Mouse (Mus musculus): ENCODE measurements around the gene Tshz2. TPM values are rescaled to one million over a fixed set of nuclear protein-coding genes. Genes with fewer than 3 reads are reported as not detected.
"Not testable (repeated sequence)": the region's sequence is repeated elsewhere in the genome, so short reads cannot be mapped to it uniquely, and the experiment has no call there.

Gene Tshz2
- polyA plus RNA-seq, 2 experiments = 0.43 to 1.5 TPM

DNA sequence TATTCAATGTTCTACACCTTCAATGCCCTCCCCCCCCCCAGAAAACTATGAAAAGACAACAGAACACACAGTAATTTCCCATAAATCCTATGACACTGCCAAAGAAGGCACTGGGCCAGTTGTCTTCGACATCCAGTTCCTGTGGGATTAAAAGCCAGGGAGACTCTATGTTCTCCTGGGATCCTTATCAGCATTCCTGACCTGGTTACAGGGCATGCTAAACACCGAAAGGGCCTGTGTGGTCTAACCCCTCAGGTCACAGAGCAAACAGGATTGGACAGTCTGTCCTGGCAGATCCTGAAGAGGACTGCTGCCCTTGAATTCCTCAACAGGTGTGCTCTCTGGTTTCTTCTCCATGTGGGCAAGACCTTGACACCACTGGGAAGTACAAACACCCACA is 145.0 kb downstream of the Tshz2 start:
- H3K4me2 ChIP-seq (ENCODE audit: low read depth) = no peak overlapping the region
- no peak overlapping the region for H3K9ac ChIP-seq (replicated peaks)
- WGBS (ENCODE audit: insufficient replicate concordance) = 28% methylated on average over 2 of the region's 2 CpGs
- H3K4me1 ChIP-seq (replicated peaks; ENCODE audit: control insufficient read depth in 2 of 2, insufficient read depth in 2 of 2, low read length in 1 of 2) = peaks cover 0 to 17% of the 10 kb centered on the region in 2 experiments; a peak in 2 of 4 replicates
- no peaks in the 10 kb centered on the region for H3K36me3 ChIP-seq (replicated peaks; ENCODE audit: control insufficient read depth, insufficient read depth, low read depth)
- H3K27ac ChIP-seq = no peak overlapping the region
- DNase-seq (ENCODE audit: low read depth in 3 of 3, low spot score in 3 of 3) = no peak
- TF ChIP-seq EP300 (IDR thresholded peaks at IDR 0.05; ENCODE audit: low read depth) = no peak
- TF ChIP-seq CTCF (IDR thresholded peaks at IDR 0.05; ENCODE audit: low read depth) = no peak
- H3K4me3 ChIP-seq (ENCODE audit: insufficient read depth in 1 of 2, low read depth in 2 of 2, low read length in 2 of 2) = no peak overlapping the region
- ATAC-seq (ENCODE audit: insufficient read depth) = no peak
- no peaks in the 10 kb centered on the region for H3K9me3 ChIP-seq (ENCODE audit: control insufficient read depth, low read length)
- H3K27me3 ChIP-seq (ENCODE audit: control insufficient read depth, insufficient read depth, low read length) = no peaks in the 10 kb centered on the region

DNA sequence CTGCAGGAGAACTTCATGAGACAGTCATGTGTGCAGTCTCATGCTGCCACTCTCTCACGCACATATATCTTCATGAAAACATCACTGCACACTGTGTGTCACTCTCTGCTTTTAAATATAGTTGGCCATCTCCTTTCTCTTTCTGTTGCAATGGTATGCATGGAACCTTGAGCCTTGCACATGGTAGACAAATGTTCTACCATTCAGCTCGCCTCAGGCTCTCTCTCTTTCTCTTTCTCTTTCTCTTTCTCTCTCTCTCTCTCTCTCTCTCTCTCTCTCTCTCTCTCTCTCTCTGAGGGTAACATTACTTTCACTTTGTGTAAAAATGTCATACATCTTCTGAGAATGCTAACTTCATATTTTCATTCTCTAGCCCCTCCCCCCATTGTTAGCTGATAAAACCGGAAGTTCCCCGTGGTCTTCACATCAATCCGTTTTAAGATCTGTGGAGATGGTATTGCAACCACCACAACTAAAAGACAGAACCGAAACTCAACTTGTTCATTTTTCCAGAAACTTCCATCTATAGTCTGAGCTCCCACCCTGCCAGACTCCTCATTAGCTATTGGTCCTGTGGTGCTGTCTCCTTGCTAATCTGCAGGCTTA is 146.0 kb downstream of the Tshz2 start:
- peaks cover 0 to 24% of the 10 kb centered on the region in 2 experiments; a peak in 2 of 4 replicates for H3K4me1 ChIP-seq (replicated peaks; ENCODE audit: control insufficient read depth in 2 of 2, insufficient read depth in 2 of 2, low read length in 1 of 2)
- H3K27ac ChIP-seq = no peak overlapping the region
- H3K27me3 ChIP-seq (ENCODE audit: control insufficient read depth, insufficient read depth, low read length) = no peaks in the 10 kb centered on the region
- ATAC-seq (ENCODE audit: insufficient read depth) (no peak), DNase-seq (ENCODE audit: low read depth in 3 of 3, low spot score in 3 of 3) (no peak)
- no peak overlapping the region for H3K4me3 ChIP-seq (ENCODE audit: insufficient read depth in 1 of 2, low read depth in 2 of 2, low read length in 2 of 2)
- no peak overlapping the region for H3K9ac ChIP-seq (replicated peaks)
- no peaks in the 10 kb centered on the region for H3K36me3 ChIP-seq (replicated peaks; ENCODE audit: control insufficient read depth, insufficient read depth, low read depth)
- 29% methylated on average over 6 of the region's 6 CpGs for WGBS (ENCODE audit: insufficient replicate concordance)
- TF ChIP-seq CTCF (IDR thresholded peaks at IDR 0.05; ENCODE audit: low read depth) (no peak), EP300 (IDR thresholded peaks at IDR 0.05; ENCODE audit: low read depth) (no peak)
- no peaks in the 10 kb centered on the region for H3K9me3 ChIP-seq (ENCODE audit: control insufficient read depth, low read length)
- H3K4me2 ChIP-seq (ENCODE audit: low read depth) = no peak overlapping the region

DNA sequence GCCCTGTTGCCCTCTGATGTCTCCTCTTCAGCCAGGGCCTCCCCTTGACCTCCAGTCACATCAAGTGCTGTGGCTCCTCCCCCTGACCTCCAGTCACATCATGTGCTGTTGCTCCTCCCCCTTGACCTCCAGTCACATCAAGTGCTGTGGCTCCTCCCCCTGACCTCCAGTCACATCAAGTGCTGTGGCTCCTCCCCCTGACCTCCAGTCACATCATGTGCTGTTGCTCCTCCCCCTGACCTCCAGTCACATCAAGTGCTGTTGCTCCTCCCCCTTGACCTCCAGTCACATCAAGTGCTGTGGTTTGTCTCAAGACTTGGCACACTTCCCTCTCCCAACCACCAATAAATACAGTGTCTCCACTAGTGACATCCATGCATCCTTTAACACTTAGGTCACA is 148.9 kb downstream of the Tshz2 start:
- H3K4me3 ChIP-seq (ENCODE audit: insufficient read depth in 1 of 2, low read depth in 2 of 2, low read length in 2 of 2); ATAC-seq (ENCODE audit: insufficient read depth): not testable (repeated sequence)
- H3K4me1 ChIP-seq (replicated peaks; ENCODE audit: control insufficient read depth in 2 of 2, insufficient read depth in 2 of 2, low read length in 1 of 2) = peaks cover 0 to 25% of the 10 kb centered on the region in 2 experiments; a peak in 2 of 4 replicates

DNA sequence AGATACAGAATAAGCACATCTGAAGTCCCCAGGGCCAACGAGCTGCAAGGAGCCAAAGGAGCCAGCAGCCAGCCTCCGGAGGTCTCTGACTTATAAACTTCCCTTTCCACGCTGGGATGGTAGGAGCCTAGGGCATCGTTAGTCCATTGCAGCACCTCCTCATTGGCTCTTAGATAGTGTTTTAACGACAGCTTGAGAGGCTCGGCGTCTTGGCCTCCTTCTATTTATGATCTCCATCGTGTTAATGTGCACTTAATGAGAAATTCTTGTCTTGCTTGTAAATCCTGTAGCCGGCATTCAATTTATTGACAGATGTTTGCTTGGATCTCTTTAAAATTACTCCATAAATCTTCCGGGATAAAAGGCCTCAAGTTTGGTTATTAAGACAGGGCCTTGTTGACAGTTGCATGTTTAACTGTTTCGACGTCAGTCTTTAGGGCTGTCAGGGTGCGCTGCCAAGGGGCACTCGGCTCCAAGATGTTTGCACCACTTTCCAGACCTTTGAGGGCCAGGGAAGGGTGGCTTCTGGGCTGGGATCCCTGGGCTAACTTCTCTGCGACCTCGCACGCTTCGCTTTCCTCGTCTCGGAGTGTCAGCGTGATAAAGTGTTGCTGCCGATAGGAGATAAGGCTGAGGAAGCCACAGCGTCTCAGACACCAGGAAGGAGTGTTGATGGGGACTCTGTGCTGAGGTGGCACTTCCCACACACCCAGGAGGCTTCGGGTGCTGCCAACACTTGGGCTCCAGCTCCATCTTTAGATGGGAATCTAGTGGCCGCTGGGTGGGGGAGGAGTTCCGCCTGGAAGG is 150.3 kb downstream of the Tshz2 start:
- H3K4me1 ChIP-seq (replicated peaks; ENCODE audit: control insufficient read depth in 2 of 2, insufficient read depth in 2 of 2, low read length in 1 of 2) = peaks cover 0 to 23% of the 10 kb centered on the region in 2 experiments; a peak in 2 of 4 replicates
- 20% methylated on average over 26 of the region's 26 CpGs for WGBS (ENCODE audit: insufficient replicate concordance)
- no peak for TF ChIP-seq CTCF (IDR thresholded peaks at IDR 0.05; ENCODE audit: low read depth)
- no peaks in the 10 kb centered on the region for H3K27me3 ChIP-seq (ENCODE audit: control insufficient read depth, insufficient read depth, low read length)
- DNase-seq (ENCODE audit: low read depth in 3 of 3, low spot score in 3 of 3) = no peak
- H3K9me3 ChIP-seq (ENCODE audit: control insufficient read depth, low read length) = no peaks in the 10 kb centered on the region
- peak; percentile 79 for ATAC-seq (ENCODE audit: insufficient read depth)
- no peak overlapping the region for H3K9ac ChIP-seq (replicated peaks)
- H3K36me3 ChIP-seq (replicated peaks; ENCODE audit: control insufficient read depth, insufficient read depth, low read depth) = no peaks in the 10 kb centered on the region
- no peak overlapping the region for H3K4me3 ChIP-seq (ENCODE audit: insufficient read depth in 1 of 2, low read depth in 2 of 2, low read length in 2 of 2)
- H3K4me2 ChIP-seq (ENCODE audit: low read depth) = no peak overlapping the region
- no peak overlapping the region for H3K27ac ChIP-seq

More for the DNA sequence above, 148.9 kb downstream of the Tshz2 start:
- not testable (repeated sequence) for DNase-seq (ENCODE audit: low read depth in 3 of 3, low spot score in 3 of 3); H3K27me3 ChIP-seq (ENCODE audit: control insufficient read depth, insufficient read depth, low read length); H3K9ac ChIP-seq (replicated peaks); H3K36me3 ChIP-seq (replicated peaks; ENCODE audit: control insufficient read depth, insufficient read depth, low read depth); H3K27ac ChIP-seq; H3K9me3 ChIP-seq (ENCODE audit: control insufficient read depth, low read length); H3K4me2 ChIP-seq (ENCODE audit: low read depth)

DNA sequence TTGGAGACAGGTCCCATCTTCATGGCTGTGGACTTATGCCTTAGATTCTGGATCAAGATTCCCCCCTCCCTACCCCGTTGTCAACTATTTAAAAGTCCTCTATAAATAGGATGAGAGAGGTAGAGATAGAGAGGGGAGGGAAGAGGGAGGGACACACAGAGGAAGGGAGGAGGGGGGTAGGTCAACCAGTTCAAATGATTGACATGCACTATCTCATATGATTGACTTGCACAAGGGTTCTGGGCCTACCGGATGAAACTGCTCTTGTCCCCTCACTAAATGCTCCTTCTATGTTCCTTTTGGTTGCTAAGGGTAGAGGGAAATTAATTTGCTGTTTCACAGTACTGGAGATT is 150.8 kb downstream of the Tshz2 start:
- WGBS (ENCODE audit: insufficient replicate concordance) = 19% methylated on average over 2 of the region's 2 CpGs
- peak; percentile 64 for ATAC-seq (ENCODE audit: insufficient read depth)

More for the DNA sequence above, 150.8 kb downstream of the Tshz2 start:
- H3K36me3 ChIP-seq (replicated peaks; ENCODE audit: control insufficient read depth, insufficient read depth, low read depth) = no peaks in the 10 kb centered on the region
- no peak overlapping the region for H3K4me3 ChIP-seq (ENCODE audit: insufficient read depth in 1 of 2, low read depth in 2 of 2, low read length in 2 of 2)
- no peak overlapping the region for H3K27ac ChIP-seq
- H3K4me1 ChIP-seq (replicated peaks; ENCODE audit: control insufficient read depth in 2 of 2, insufficient read depth in 2 of 2, low read length in 1 of 2) = peaks cover 0 to 17% of the 10 kb centered on the region in 2 experiments; a peak in 2 of 4 replicates
- no peak overlapping the region for H3K9ac ChIP-seq (replicated peaks)
- no peaks in the 10 kb centered on the region for H3K9me3 ChIP-seq (ENCODE audit: control insufficient read depth, low read length)
- no peak overlapping the region for H3K4me2 ChIP-seq (ENCODE audit: low read depth)
- H3K27me3 ChIP-seq (ENCODE audit: control insufficient read depth, insufficient read depth, low read length) = no peaks in the 10 kb centered on the region
- no peak for TF ChIP-seq EP300 (IDR thresholded peaks at IDR 0.05; ENCODE audit: low read depth)
- TF ChIP-seq CTCF (IDR thresholded peaks at IDR 0.05; ENCODE audit: low read depth) = no peak
- no peak for DNase-seq (ENCODE audit: low read depth in 3 of 3, low spot score in 3 of 3)

All from liver, embryonic 14.5 days (tissue).